Mouse (Mus musculus): ENCODE measurements around the gene Slc31a2.

GRCm38 (mm10) chr4:62274841-62275536 is 12.6 kb downstream of the Slc31a2 start:
- TF ChIP-seq CTCF (IDR thresholded peaks at IDR 0.05; ENCODE audit: insufficient read depth, low read length): no peak
- TF ChIP-seq POLR2A (IDR thresholded peaks at IDR 0.05; ENCODE audit: borderline replicate concordance, extremely low read depth, low read depth, low read length): no peak

All from lung, adult 2 months (tissue).